Mouse (Mus musculus) right cerebral cortex, postnatal 14 days (tissue): ENCODE measurements around the gene Cdk14.
"Not testable (repeated sequence)": the region's sequence is repeated elsewhere in the genome, so short reads cannot be mapped to it uniquely, and the experiment has no call there.

ENCODE experiments used
- DNase-seq: peaks from one replicate; pipeline ENCODE4 v3.0.0; 2022

Cdk14 gene

DNA sequence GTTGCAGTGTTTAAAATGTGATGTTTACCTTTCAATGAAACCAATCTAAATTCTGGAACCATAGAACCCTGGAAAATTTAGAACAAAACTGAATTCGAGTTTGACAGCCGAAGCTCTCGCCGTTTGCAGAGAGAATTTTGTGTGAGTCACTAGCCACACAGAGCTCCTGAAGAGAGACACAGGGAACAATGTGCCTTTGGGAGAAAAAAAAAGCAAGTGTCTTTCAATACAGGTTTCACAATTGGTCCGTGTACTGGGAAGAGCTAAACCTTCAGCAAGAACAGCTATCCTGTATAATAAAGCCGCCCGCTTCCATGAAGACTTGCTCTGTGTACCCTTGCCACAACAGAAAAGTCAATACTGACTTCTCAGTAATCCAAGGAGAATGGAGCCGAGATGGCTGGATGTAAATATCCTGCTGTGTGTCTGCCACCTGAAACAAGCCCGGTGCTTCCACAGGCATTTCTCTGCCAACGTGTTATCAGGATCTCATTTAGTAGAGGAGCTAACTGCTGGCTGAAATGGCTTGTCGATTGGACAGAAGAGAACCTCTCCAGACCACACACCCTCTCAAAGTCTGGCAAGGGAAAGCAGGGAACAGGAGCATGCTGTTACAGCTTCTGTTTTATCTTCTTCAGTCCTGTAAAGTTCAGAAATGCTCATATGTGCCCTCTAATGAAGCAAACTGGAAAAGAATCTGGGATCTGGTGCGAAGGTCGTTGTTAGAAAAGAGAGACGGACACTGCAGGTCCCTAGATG, 159.0 kb downstream of the Cdk14 start:
- no peak for DNase-seq

DNA sequence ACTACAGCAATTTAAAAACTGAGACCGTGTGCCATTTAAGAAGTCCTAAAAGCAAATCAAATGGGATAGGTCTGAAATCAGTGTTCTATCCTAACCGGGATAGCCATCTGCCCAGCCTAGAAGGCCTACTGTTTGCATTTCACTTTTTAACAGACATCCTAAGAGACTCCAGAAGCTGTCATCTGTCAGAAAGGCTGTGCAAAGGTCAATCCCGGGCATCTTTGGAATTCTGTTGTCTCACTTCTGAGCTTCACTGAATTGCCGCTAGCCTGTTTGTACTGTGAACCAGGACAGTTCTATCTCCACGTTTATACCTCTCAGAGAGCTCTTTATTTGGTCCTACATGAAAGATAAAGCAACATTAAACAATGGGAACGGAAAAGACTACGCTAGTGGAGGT, 159.8 kb downstream of the Cdk14 start:
- DNase-seq: no peak

DNA sequence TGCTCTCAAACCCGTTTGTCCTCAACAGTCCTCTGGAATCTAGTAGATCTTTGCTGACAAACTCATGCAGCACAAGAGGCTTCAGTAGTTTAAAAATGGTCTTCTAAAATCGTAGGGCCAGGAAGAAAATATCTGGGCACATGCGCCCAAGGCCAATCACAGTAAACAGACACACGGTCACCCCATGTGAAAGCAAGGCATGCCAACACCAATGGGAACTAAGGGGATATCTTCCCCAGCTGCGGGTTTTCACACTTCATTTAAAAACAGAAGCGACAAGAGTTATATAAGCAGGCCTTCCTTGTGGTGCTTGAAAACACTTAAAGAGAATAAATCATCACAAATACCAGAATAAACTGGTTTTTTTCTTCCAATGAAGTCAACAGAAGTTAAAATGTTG, 165.7 kb downstream of the Cdk14 start:
- no peak for DNase-seq

DNA sequence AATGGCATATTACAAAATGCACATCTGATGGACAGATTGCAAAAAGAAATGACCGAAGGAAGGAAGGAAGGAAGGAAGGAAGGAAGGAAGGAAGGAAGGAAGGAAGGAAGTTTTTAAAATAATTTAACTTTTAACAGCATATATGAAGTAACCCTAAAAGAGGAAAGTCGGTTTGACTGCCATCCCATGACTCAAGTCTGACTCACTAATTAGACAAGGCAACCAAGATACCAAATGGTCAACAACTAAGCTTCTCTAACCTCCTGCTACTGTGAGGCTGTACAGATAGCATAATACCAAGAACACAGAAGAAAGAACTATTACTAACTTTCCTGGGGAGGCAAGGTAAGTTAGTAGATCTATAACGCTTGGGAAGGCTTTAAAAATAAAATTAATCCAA, 166.9 kb downstream of the Cdk14 start:
- no peak for DNase-seq

DNA sequence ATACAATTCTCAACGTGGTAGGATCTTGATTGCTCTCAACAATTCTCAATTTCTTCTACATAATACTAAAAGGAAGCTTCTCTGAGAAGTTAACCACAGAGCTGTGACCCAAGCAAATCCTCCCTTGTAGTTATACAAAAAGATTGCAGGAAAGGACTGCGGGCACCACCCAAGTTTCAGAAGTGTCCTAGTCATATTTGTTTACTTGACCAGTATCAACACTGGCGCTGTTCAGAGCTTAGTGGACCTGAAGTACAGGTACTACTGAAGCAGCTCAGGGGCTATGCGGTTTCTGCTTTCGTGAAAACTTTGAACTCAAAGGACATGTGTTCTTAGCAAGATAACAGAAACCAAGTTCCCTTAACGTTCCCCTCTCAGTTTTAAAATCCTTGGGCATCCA, 172.4 kb downstream of the Cdk14 start:
- DNase-seq: no peak

DNA sequence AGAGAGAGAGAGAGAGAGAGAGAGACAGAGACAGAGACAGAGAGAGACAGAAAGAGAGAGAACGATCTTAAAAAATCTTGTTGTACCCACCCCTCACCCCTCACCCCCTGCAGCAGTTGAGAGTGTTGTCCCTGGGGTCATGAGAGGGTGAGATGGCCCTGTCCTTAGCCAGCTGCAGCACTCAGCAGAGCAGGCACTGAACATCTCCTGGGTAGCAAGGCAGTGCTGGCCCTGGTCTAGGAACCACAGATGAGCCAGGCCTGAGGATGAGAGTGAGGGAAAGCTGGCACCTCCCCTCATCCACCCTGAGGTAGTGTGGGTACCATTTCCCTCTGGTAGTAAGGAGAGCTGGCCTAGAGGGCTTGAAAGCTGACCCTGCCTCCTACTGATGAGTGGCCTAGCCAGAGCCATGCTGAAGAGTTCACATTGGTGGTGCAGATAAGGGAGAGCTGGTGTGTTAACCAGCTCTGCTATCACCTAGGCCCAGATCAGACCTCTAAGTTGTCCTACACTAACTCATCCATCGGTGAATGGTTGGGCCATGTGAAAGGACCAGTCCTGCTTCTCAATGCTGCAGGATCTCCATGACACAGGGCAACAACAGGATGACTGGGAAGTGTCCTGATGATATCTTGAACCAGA, 173.5 kb downstream of the Cdk14 start:
- DNase-seq: no peak

DNA sequence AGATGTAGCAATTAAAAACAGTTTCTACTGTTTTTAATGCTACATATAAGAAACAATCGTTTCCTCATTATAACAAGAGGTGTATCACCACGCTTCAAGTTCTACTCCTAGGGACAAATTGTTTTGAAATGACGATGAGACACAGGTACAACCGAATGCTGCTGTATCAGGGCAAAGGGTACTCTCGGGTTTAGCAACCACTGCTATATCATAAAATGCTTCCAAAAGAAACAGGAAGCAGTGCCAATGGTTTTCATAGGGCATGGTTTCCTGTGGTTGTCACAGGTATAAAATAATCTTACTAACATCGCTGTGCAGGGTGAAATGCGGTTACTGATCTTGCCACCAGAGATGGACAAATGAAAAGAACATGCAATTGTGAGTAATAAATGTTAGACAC, 174.9 kb downstream of the Cdk14 start:
- no peak for DNase-seq

DNA sequence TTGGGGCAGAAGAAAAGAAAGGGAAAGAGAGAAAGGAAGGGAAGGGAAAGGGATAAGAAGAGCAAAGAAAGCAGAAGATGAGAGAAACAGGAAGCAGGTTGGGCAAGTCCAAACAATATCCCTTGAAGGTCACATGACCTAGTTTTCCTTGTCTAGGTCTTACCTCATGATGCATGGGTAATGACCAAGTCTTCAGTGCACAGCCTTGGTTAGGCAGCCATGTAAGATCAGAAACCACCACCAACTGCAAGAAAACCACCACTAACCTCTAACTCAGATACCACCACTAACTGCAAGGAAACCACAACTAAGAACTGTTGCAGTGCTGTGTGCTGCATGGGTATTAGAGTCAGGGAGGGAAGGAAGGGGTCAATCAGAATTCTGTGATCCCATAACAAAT, 176.5 kb downstream of the Cdk14 start:
- no peak for DNase-seq

DNA sequence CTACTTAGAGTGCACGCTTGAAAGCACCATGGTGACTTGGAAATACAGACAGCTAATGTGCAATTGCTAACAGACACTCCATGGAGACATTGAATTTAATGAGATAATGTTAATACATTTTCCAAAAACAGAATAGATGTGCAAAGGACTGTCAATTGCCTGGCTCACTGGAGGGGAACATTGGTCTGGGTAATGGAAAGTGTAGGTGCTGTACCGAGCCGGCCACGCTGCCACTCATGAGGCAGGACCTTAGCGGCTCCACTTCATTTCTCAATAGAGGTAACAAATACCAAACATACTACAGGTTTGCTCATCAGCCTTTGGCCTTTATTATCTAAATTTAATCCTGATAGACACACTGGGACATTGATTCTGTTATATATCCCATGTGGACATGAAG, 177.4 kb downstream of the Cdk14 start:
- no peak for DNase-seq

DNA sequence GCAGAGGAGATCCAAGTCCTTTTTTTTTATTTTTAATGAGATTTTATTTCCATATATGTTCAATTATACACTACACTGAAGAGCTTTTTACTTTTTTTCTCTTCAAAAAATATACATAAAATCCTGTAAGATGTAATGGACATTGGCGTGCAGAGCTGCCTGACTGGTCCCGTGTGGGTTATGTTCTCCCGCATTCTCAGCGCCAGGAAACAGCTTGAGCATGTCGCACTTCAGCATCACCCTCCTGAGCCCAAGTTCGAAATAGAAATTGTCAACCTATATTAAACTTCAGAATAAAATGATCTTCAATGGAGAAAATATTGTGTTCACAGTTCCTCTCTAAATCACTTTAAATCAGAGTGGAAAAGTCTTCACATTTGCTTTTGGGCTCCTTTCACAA, 179.0 kb downstream of the Cdk14 start:
- no peak for DNase-seq

DNA sequence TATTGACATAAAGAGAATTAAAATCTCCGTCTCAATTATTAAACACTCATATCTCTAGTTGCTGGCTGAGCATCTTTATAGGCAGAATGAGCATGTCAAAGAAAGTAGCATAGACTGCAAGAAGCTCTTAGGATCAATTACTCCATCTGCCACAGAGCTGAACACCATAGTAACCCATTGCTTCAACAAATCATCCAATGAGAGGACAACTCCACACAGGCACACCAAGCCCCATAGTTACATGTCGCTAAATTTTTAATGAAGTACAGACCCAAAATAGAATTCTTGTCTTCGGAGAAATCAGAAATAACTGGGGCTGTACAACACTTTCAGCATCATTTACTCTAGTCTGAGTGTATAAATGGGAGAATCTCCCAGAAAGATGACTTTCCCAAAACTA, 180.0 kb downstream of the Cdk14 start:
- no peak for DNase-seq

DNA sequence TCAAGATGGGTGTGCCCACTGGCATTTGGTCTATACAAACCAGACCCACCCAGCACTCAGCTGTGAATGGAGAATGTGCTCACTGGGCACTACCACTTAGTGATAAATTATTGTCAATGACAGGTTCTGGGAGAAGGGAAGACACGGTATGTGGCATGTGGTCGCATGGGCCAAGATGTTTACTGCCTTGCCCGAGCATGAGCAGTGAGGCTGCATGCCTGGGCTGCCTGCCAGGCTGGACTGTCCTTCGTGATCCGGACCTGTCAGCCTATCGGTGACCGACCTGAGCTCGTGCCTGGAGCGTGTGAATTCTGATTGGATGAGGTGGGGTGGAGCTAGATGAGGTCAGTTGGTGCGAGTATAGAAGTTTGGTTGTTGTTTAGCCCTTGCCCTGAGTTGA, 185.2 kb downstream of the Cdk14 start:
- DNase-seq: not testable (repeated sequence)

DNA sequence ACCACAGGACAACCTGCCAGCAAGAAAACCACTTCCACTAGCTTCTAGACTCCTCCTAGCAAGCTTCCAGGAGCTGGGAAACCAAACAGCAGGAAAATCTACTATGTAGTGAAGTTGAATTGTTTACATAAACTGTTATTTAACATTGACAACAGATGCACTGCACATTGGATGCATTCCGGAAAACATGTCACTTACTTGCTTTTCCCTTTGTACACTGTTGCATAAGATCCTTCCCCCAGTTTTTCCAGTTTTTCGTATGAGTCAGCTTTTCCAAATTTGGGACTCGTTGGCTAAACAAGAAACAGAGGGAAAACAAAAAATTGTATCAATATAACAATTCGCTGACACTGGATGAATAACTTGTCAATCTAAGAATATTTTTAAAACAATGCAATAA, 193.1 kb downstream of the Cdk14 start:
- DNase-seq: no peak

DNA sequence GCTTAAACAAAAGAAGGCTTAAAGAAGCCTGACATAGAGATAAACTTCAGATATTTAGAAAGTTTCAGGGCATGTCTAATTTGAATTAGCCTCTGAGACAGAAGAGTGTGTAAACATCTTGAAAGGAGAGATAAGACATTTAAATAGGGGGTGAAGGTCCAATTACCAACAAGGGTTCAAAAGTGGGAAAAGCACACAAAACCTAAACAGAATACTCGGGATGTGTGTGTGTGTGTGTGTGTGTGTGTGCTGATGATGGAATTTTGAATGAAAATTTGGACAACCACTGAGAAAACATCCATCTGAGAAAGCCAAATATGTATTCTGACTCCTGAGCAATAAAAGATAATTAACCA, 208.4 kb downstream of the Cdk14 start:
- no peak for DNase-seq

DNA sequence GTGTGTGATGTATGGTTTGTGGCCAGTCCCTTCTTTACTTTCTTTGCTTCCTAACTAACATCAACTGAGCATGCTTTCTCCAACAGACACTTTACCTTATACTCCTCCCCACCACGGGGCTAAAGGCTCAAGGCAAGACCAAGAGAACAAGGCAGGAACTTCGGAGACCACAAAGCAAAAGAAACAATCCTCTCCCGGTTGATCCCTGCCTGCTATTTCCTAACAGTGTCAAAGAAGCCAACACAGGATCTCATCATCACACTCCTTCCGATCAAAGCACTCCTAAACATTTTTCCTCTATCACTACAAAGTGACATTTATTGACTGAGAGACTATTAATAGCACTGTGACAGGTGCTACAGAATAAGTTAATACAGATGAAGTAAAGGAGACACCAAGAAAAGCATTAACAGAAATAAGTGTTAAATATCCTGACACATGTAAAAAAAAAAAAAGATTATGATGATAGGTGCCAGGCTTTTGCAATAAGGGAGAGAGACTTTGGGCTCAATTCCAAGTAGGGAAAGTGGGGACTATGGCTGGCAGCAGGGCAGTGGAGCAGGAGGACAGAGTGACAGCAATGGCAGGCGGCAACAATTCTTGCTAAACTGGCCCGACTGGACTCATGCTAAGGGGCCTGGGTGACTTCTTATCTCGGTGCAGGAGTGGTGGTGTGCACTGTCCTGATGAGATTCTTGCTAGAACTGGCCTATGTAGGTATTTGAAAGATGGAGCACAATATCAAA, 208.9 kb downstream of the Cdk14 start:
- DNase-seq: no peak

DNA sequence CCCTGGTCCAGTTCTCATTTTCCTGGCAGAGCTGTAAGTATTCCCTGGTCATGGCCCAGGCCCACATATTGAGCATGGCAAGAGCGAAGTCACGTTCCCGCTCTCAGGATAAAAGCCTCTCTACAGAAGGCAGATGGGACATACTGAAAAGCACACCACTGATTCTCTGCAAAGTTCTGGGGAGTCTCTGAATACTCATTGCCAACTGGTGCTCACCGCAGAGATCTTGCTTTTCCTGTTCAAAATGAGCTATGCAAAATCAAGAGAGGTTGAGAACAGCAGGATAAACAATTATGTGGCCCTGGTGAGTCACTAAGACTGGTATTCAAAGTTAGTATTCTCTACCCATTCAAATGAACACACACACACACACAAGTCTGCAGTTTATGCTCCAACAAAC, 212.1 kb downstream of the Cdk14 start:
- no peak for DNase-seq

DNA sequence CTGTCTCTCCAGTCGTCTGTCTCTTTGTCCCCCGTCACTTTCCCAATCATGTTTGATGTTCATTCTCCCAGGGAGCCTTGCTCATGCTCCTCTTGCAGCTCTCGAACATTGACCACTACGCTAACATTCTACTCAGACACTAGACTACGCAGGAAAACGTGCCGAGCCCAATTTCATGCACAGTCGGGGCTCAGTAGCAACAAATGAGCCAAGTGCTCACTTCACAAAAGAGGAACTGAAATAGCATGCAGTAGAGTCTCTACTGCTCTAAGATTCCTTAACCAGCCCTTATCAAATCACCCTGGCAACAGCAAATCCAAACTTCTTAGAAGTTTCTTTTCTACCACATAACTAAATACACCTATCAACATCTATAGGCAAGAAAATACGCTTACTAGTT, 214.1 kb downstream of the Cdk14 start:
- no peak for DNase-seq

DNA sequence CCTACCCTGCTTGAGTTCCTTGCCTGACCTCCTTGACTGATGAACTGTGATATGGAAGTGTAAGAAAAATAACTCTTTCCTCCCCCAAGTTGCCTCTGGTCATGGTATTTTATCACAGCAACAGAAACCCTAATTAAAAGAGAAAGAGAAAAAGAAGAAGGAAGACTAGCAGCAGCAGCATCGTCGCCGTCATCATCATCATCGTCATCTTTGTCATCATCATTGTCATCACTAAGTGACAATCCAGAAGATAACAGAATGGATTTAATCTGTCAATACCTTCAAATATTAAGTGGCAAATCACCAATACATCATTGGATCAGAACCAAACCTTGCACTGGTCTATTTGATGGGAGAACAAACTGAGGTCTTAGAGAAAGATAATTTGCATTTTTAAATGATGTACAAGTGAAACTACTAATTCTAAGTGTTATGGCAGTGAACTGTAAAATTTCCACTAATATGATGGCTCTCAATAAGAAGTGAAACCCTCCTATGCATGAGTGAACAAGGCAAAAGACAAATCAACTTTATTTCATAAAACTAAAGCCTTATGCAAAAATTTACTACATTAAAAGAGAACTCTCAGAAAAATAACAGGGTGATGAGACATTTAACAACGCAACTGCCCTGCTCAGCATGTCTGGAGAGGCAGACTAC, 225.4 kb downstream of the Cdk14 start:
- no peak for DNase-seq

DNA sequence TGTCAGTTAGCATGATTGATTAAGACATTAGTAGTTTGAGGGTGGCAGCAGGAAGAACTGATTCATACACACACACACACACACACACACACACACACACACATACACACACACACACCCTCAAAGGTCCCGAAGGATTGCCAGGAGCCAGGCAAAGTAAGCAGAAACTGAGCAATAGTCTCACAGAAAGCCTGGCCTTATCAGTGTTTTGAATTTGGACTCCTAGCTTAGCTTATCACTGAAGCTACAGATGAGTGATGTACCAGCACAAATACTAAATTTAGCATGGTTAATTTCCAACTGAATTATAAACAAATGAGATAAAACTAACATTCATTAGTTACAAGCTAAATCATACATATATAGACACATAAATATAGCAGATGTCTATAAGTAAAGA, 230.5 kb downstream of the Cdk14 start:
- DNase-seq: no peak

DNA sequence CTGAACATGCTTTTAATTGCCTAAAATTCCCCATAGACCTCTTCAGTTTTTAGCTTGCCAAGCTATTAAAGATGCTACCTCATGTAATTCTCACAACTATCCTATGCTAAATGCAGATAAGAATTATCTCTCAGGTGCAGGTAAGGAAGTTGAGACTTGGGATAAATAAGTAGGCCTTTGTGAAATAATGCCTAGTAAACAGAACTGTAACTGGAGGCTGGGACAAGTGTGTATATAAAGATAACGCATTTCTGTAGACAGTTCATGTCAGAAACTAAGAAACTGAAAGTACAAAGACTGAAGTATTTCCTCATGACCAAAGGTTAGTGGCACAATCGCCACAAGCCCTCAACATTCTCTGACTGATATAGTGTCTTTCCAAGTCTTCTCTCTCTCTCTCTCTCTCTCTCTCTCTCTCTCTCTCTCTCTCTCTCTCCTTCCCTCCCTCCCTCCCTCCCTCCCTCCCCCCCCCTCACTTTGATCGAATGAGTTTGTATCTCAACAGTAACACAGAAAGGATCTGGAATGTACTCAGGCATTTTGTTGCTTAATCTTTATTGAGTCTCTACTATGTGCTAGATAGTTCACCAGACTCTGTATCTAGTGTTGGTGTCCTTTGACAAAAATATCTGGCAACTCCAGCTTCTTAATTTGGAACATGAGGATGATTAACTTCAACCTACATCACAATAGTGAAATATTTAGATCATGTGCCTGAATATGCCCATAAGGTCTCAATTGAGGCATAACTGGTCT, 233.9 kb downstream of the Cdk14 start:
- no peak for DNase-seq

DNA sequence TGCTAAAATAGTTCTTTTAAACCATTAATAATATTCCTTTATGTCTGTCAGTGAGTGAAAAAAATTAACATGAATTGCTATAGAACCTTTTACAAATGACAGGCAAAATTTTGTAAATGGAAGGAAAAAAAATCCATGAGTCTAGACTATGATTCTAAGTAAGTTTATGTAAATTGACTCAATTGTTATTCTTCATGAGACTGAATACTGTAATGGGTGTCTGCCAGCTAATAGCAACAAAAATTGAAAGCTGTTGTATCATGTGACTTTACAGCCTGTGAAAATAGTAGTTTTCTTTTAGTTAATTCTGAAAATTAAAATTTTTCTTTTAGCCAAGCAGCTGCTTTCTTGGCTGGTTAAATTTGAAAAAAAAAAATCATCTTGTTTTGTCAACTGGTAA, 234.6 kb downstream of the Cdk14 start:
- no peak for DNase-seq

DNA sequence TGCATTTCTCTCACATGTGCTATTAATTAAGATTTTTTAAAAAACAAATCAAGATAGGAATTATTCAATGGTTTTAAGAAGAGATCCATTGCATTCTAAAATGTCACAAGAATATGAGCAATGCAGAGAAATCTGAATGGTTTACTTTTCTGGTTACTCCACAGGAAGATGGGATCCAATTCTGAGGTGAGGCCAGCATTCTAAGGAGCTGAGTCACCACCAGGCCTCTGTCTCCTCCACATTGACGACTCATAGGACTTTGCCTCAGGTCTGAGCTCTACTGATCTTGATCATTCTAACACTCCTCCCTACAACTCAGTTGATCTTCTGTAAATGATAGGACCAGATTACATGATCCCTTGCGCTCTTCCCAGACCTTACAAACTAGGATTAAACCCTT, 239.4 kb downstream of the Cdk14 start:
- no peak for DNase-seq

DNA sequence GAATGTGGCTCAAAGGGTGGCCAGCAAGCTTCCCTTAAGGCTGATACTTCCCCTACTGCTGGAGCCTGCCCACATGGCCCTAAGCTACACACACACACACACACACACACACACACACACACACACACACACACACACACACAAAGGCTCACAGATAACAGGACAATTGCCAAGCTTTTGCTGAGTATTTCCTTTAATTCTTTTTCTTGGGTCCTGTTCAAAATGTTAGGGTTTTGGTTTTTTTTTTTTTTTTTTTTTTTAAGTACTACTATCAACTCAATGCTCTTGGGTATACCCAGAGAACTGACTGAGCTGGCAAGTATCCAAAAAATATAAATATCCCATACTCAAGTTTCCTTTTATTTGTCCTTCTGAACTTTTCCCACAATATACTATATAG, 239.8 kb downstream of the Cdk14 start:
- no peak for DNase-seq
